Mouse (Mus musculus): Measurements from ENCODE around the gene Enoph1.

Gene Enoph1

DNA sequence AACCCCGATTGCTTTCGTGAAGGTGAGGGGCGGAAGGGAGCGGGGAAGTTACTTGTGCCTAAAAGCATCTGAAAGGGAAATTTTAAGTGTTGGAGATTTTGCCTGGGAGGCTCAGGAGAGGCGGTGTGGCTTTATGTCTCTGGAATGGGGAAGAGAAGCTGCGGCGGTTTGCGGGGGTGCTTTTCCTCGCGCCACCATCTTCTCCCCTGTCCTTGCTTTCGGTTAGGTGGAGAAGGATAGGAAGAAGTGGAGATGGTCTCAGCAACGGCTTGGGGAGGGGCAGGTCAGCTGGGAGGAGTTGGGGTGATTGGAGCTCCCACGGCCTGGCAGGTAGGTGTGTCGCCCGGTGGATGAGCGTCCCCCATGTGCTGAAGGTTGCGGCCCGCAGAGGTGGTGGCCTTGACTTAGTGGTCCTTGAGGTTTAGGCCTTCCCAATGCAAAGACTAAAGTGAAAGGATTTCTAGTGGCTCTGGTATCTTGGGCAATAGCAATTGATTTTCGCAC, 548 bp downstream of the Enoph1 start:
- DNase-seq (ENCODE audit: low read depth, low spot score): no peak

GRCm38 (mm10) chr5:100041272-100041671, 1.5 kb downstream of the Enoph1 start:
- DNase-seq (ENCODE audit: low read depth, low spot score): no peak

DNA sequence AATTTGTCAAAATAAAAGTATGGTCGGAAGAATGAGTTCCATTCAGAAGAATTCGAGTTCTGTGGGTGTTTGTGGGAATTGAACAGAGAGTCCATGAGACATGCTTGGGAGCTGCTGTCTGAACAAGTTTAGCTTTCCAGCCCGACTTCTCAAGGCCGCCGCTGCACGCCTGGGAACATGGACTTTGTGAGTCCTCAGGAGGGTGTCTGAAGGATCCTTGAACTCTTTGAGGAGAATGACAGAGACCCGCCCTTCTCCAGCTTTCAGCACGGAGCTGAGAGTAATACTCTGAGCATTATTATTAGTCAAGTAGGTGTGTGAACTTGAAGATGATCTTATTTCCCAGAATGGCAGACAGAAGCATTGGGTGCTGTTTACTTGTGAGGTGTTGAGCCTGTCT, 2.7 kb downstream of the Enoph1 start:
- no peak for DNase-seq (ENCODE audit: low read depth, low spot score)

DNA sequence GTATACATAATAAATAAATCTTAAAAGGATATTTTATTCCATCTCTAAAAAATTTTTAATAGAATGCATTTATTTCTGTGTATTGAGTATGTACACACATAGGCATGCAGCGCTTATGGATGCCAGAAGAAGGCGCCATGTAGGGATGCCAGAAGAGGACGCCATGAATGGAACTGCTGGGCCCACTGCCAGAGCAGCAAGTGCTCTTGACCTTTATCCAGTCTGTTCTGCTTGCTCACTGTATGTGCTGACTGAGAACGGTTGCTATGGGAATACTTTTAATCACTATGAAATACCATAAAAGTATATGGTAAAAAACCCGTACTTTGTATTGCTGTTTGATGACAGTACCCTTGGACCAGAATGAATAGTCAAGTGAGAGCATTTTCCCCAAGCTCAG, 3.6 kb downstream of the Enoph1 start:
- DNase-seq (ENCODE audit: low read depth, low spot score): no peak

- DNase-seq (ENCODE audit: low read depth, low spot score): no peak
Measured at GRCm38 (mm10) chr5:100044030-100044429, 4.2 kb downstream of the Enoph1 start.

GRCm38 (mm10) chr5:100044621-100045020, 4.8 kb downstream of the Enoph1 start:
- no peak for DNase-seq (ENCODE audit: low read depth, low spot score)

DNA sequence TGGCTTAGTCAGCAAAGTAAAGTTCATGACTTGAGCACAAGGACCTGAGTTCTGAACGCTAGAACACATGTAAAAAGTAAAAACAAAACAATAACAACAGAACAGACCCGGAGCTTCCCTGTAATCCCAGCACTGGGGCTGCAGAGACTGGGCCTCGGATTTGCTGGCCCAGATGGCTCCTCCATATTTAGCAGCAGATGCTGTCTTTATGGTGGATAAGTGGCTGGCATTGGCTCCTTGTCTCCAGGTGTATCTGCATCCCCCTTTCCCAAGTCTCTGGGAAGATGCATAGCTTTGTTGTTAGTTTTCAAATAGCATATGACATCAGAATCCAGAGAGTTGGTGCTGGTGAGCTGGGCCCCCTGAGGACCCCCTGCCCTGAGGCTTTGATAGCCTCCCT, 6.3 kb downstream of the Enoph1 start:
- DNase-seq (ENCODE audit: low read depth, low spot score): no peak

- DNase-seq (ENCODE audit: low read depth, low spot score): no peak
Measured at GRCm38 (mm10) chr5:100047143-100047640, 7.4 kb downstream of the Enoph1 start.

DNA sequence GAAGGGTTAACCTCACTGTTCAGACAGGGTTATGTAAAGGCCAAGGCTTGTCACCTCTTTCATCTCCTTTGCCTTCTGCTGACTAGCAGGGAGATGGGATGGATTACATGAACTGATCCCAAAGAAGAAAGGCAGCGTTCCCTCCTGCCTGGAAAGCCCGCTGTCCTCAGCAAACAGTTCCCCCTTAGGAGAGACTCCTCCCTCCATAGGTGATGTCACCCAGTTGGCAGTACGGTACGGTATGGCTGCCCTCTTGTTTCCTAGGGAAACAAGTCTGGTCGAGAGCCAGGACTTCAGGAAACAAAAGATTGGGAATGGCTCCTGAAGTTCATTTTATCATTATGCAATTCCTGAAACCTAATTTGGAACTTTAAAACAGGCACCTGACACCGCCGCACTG, 8.1 kb downstream of the Enoph1 start:
- no peak for DNase-seq (ENCODE audit: low read depth, low spot score)

- no peak for DNase-seq (ENCODE audit: low read depth, low spot score)
Measured at GRCm38 (mm10) chr5:100049904-100050303, 10.1 kb downstream of the Enoph1 start.

- no peak for DNase-seq (ENCODE audit: low read depth, low spot score)
Measured at GRCm38 (mm10) chr5:100052728-100053127, 12.9 kb downstream of the Enoph1 start.

DNA sequence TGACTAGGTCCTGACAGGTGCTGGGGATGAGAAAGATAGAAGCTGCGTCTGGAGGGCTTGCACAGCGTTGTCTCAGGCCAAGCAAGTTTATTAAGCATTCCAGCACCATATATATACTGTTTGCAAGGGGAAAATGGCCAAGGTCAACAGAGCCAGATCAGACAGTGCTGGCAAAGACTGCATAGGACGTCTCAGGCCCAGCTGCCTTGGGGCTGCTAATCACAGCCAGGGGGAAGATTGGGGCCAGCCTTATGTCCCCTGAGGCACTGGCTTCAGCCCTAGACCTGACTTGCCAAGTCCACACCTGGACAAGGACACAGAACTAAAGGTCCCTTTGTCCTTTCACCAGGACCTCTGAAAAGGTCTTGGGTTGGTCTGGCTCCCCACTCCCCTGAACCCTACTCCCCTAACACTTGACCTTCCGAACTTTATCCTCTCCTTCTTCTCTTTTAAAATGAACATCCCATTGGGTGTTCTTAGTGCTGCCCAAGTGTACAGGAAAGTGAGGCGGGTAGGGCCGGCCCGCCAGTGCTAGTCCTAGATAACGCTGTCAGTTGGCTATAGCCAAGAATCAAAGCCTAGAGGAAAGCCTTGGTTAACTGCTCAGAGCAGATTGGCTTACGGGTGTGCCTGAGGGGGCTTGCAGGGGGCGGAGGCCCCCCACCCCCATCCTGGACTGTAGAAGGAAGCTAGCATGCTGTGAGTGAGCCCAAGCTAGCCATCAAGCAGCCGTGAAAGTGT, 15.2 kb downstream of the Enoph1 start:
- DNase-seq (ENCODE audit: low read depth, low spot score): no peak

- no peak for DNase-seq (ENCODE audit: low read depth, low spot score)
Measured at GRCm38 (mm10) chr5:100055866-100056369, 16.1 kb downstream of the Enoph1 start.

DNA sequence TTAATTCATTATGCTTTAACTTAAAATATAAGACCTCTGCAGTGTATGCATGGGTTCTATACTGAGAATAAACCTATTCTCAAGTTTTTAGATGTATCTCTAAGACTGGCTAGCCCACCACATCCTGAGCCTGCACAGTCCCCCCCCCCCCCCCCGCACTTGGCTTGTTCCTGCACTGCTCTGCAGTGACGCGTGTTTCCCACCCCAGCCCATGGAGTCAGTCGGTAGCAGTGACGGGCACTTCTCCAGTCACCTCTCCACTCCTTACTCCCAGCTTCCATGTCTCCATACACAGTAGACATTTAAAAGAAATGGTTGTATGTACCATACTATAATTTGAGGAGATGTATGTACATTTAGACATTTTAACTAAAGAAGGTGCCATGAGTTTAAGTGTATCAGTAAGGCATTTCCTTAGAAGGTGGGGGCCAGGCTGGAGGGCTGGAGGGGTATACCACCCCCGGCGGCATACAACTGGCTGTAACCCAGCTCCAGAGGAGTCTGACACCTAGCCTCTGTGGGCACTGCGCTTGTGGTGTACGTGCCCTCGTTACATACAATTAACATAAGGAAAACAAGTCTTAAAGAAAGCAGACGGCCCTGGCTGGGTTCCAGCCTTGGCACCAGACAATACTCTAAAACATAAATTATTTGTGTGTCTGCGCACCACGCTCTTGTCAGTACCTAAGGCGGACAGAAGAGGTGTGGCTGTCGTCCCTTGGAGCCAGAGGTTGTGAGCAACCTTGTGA, 17.9 kb downstream of the Enoph1 start:
- DNase-seq (ENCODE audit: low read depth, low spot score): no peak

- DNase-seq (ENCODE audit: low read depth, low spot score): no peak
Measured at GRCm38 (mm10) chr5:100058729-100059128, 18.9 kb downstream of the Enoph1 start.

GRCm38 (mm10) chr5:100059326-100059725, 19.5 kb downstream of the Enoph1 start:
- DNase-seq (ENCODE audit: low read depth, low spot score): no peak

- no peak for DNase-seq (ENCODE audit: low read depth, low spot score)
Measured at GRCm38 (mm10) chr5:100060876-100061275, 21.1 kb downstream of the Enoph1 start.

DNA sequence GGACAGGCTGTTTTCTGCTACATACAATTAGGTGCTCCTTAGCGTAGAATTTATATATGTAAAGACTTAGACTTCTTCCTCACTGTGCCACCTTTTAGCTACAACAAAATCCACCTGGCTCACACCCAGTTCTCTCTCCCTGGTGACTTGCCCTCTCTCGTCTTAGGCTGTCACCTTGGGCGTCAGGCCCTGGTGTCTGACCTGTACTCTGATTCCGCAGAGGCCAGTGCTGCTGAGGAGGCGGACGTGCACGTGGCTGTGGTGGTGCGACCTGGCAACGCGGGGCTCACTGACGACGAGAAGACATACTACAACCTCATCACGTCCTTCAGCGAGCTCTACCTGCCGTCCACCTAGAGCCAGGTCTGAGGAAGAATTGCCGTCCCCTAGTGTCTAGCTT, 27.8 kb downstream of the Enoph1 start:
- no peak for DNase-seq (ENCODE audit: low read depth, low spot score)

DNA sequence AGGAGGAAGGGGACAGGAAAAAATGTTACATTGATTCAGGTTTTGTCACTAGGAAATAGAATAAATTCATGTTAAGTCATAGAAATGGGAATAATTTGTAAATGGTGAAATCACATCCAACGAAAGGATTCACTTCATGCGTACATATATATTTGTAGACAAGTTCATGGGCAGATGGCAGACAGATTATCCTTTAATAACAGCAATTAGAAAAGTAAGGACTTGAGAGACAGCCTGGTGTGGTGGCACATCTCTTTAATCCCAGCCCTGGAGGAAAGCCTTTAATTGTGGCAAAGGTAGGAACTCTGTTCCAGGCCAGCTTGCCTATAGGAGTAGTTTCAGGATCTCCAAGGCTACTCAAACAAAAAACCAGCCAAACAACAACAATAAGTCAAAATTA, 29.7 kb downstream of the Enoph1 start:
- no peak for DNase-seq (ENCODE audit: low read depth, low spot score)

GRCm38 (mm10) chr5:100070255-100070654, 30.5 kb downstream of the Enoph1 start:
- no peak for DNase-seq (ENCODE audit: low read depth, low spot score)

- DNase-seq (ENCODE audit: low read depth, low spot score): no peak
Measured at GRCm38 (mm10) chr5:100071541-100071940, 31.8 kb downstream of the Enoph1 start.

DNA sequence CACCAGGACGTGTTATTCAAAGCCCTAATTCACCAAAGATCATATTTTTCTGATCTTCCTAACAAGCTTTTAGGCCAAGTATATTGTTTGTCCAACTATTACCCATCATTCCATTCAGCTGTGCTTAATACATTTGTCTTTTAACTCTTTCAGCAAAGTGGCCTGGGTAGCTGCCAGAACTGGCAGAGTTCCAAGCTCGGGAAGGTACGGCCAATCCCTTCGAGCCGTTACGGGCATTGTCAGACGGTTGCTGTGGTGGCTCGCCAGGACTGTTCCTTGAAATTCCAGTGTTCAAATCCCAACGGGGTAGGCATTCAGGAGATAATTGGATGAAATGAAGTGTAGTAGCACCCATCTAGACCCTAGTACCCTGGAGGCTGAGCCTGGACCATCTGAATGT, 32.8 kb downstream of the Enoph1 start:
- DNase-seq (ENCODE audit: low read depth, low spot score): no peak

DNA sequence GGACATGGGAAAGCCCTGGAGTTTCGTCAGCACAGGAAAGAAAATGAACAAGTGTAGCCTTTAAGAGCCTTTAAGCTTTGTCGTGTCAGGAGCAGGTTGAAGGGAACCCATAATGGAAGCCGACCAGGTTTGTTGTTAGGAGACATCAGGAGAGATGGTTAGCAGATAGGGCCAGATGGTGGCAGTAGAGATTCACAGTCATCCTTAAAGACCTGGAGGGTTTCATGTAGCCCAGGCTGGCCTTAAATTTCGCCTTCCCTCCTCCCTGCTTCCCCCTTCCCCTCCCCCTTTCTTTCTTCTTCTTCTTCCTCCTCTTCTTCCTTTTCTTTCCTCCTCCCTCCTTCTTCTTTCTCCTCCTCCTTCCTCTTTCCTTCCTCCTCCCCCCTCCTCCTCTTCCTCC, 34.8 kb downstream of the Enoph1 start:
- DNase-seq (ENCODE audit: low read depth, low spot score): no peak

All from telencephalon, adult 2 months (tissue).